Mouse (Mus musculus) fat pad, adult 2 months (tissue): Measurements from ENCODE around the gene Gm20219.
"Not testable (repeated sequence)": the region's sequence is repeated elsewhere in the genome, so short reads cannot be mapped to it uniquely, and the experiment has no call there.

Source experiments
- DNase-seq: peaks from one replicate; pipeline ENCODE4 v3.0.0-alpha.2; 2011; ENCODE audit warnings: low read depth, low spot score; ENCODE audit errors: extremely low read depth

Gene Gm20219

DNA sequence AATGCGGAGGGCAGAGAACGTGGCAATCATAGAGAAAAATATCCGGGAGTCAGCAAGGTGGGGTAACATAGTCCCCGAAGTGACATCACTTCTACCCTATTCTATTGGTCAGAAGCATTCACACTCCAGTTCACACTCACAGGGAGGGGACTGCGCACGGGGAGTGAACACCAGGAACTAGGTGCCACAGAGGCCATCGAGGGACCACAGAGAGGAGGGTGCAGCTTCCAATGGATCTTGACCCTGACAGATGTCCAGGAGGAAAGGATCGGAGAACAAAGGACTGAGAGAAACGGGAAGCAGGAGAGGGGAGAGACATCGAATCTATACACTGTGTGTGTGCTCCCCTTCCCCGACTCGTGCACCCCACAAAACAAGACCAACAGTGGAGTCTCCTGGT, 39.3 kb downstream of the Gm20219 start:
- DNase-seq: no peak

GRCm38 (mm10) chr17:56514330-56514729, 39.9 kb downstream of the Gm20219 start:
- DNase-seq: no peak

GRCm38 (mm10) chr17:56512310-56512709, 41.9 kb downstream of the Gm20219 start, which contains the start of gene Znrf4:
Znrf4 (minus strand) TSS chr17:56512431.
- DNase-seq: no peak

- no peak for DNase-seq
Observed at GRCm38 (mm10) chr17:56511707-56512090, 42.5 kb downstream of the Gm20219 start.

- DNase-seq: no peak
Observed at GRCm38 (mm10) chr17:56510970-56511706, 43.0 kb downstream of the Gm20219 start.

DNA sequence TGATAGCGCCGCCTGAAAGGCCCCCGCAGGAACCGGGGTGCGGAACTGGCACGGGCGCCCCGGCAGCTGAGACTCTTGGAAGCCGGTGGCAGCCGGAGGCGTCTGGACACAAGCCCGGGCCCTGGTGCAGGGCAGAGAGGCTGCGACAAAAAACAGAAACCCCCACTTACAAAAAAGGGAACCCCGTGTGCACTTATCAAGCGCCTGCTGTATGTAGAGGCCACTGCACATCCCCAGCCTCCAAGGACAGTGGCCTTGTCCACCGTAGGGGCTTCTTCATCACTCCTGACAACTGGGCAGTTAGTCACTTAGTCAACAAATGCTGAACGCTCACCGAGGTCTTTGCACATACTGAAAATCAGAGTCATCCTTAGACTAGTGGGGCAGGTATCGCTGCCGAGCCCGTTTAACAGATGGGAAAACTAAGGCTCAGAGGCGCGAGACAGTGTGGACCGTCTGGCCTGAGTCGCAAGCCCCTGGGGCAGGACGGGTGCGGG, 43.7 kb downstream of the Gm20219 start:
- no peak for DNase-seq

- DNase-seq: no peak
Observed at GRCm38 (mm10) chr17:56509707-56510472, 44.3 kb downstream of the Gm20219 start.

DNA sequence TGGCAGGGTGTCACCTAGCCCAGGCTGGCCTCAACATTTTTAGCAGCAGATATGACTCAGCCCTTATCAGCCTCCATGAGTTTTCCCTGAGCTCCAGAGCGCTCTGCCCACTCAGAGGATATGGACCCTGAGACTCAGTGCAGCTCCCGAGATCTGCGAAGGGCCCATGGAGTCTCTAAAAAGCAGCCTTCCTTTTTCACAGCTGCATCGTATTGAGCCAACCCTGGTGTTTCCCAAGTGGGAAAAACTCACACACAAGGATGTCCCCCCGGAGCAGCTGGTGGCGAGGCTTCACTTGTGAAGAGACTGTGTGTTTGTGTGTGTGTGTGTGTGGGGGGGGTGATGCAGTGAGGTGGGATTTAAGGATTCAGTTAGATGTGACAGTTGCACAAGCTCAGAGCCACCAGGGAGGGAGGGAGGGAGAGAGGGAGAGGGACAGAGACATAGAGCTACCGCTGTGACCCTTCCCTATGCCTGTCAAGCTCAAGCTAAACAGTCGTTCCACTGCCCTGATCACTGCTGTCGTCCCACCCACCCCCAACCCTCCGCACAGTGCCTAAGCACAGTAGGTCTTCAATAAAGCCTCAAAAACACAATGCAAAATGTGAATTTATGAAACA, 45.1 kb downstream of the Gm20219 start:
- no peak for DNase-seq

GRCm38 (mm10) chr17:56507161-56508068, 46.8 kb downstream of the Gm20219 start:
- peak; percentile 61 for DNase-seq

DNA sequence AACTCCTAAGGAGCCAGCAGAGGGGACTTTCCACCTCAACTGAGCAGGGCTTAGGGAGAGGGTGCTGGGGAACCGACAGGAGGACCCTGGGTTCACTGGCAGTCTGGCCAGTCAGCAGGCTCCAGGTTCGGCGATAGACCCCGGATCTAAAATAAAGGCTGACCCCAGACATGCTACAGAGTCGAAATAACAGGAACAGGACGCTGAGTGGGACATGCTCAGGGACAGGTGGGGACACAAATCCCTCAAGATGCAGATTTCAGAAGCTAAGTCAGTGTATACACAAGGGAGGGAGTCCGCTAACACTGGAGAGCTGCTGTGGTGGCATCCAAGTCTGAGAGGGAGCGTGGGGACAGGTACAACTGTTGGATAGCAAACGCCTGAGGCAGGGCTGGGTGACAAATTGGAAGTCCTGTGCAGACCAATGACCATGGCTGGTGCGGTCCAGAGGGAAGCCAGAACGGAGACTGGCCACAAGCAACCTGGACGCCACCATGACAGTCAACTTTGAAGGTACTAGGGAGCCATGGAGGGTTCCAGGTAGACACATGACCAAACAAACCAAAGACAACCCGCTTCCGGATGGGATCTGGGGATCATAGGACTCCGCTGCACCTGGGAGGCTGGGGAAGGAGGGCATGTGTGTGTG, 47.6 kb downstream of the Gm20219 start:
- DNase-seq: no peak

- DNase-seq: no peak
Observed at GRCm38 (mm10) chr17:56505401-56505800, 48.8 kb downstream of the Gm20219 start.

GRCm38 (mm10) chr17:56502526-56502925, 51.7 kb downstream of the Gm20219 start:
- DNase-seq: no peak

GRCm38 (mm10) chr17:56501635-56502400, 52.4 kb downstream of the Gm20219 start:
- DNase-seq: not testable (repeated sequence)
